ENCODE assay signal across 11 mouse cellular contexts in the genomic region with DNA sequence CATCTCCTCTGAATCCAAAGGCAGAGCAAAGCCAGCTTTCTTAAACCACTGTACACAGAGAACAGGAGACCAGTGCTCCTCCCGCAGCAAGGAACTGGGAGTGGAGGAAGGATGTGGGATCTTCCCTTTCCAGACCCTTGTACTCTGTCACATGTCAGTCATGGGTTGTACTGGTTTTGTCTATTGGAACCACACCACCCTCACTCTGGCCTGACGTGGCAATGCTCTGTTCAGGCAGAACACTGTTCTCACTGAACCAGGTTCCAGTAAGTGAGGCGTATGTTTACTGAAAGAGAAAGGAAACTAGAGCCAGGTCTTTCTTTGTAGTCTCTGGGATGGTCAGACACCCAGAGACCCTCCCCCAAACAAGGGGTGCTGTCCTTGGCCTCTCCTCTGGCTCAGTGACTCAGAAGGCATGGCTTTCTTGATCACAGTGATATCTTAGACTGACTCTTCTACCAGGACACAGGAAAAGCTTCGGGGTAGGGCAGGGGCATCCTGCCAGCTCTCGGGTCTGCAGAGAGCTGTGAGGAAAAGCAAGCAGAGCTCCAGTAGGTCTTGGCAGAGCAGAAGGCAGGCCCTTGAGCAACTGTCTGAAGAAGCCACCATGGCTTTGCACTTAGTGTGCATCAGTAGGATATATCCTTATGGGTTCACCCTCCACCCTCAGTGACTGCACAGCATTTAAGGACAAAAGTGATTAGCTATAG.
DNase-seq lines count a peak whose midpoint lies in the region; ATAC-seq and TF ChIP-seq lines count a peak whose summit lies in the region.
"Had no signal": no experiment of that assay in that cellular context is flagged by ENCODE, and none has a peak within 500 bp of the region (broad histone marks: within the 10 kb centered on the region; RNA-seq: fewer than 3 reads in every experiment).

No protein-coding gene starts in this region.

- DNase-seq in heart, adult 18-20 months, result peak; percentile 20 to 44
- DNase-seq in heart, postnatal 25 days (ENCODE audit: low spot score), result no peak
- peak; percentile 76 for DNase-seq in 416B (ENCODE audit: low read depth)
- DNase-seq in lung, embryonic 14.5 days, result peak; percentile 13
- no peak for DNase-seq in embryo, embryonic 10 days (ENCODE audit: low spot score)
- DNase-seq in left cerebral cortex, adult 18-20 months (ENCODE audit: low spot score in 2 of 2), result no peak
- no peak for DNase-seq in cerebellum, adult 18-20 months
- DNase-seq: right cerebral cortex, postnatal 14 days had no signal

- ATAC-seq in heart, embryonic 12.5 days (ENCODE audit: insufficient number of reproducible peaks, low FRiP score), result peak; percentile 45; the same call in 1 of the 2 replicates
- ATAC-seq in lung, embryonic 14.5 days (ENCODE audit: insufficient read depth), result no peak; the same call in 1 of the 2 replicates

- H3K4me2 ChIP-seq in heart, embryonic 12.5 days, result no peak overlapping the region
- H3K4me2 ChIP-seq in lung, embryonic 14.5 days, result no peak overlapping the region
- H3K4me2 ChIP-seq: neural tube, embryonic 13.5 days had no signal

- peaks cover 14% of the 10 kb centered on the region; the same call in 1 of the 2 replicates for H3K4me1 ChIP-seq in heart, embryonic 12.5 days (replicated peaks)
- peaks cover 8% of the 10 kb centered on the region for H3K4me1 ChIP-seq in lung, embryonic 14.5 days (ENCODE audit: insufficient read depth)
- H3K4me1 ChIP-seq: neural tube, embryonic 13.5 days had no signal

- H3K27me3 ChIP-seq in heart, embryonic 12.5 days (replicated peaks), result no peaks in the 10 kb centered on the region
- no peaks in the 10 kb centered on the region for H3K27me3 ChIP-seq in lung, embryonic 14.5 days (ENCODE audit: insufficient read depth, low read length)

- peak overlapping the region; percentile 25; the same call in 1 of the 2 replicates for H3K27ac ChIP-seq in heart, embryonic 12.5 days (ENCODE audit: poor library complexity, severe bottlenecking)
- H3K27ac ChIP-seq in lung, embryonic 14.5 days (ENCODE audit: low read depth), result no peak overlapping the region
- H3K27ac ChIP-seq: forebrain, embryonic 10.5 days; neural tube, embryonic 13.5 days had no signal

- intact Hi-C loops in heart, postnatal 25 days (cut with DNase I), result loop anchor here (2.0 to 10.0 kb wide), 2 partner anchors 146 to 354 kb away; no protein-coding TSS in a partner anchor

- 52% methylated on average over 5 of the region's 5 CpGs for WGBS in heart, embryonic 12.5 days
- 64% methylated on average over 5 of the region's 5 CpGs for WGBS in lung, embryonic 14.5 days

- no peaks in the 10 kb centered on the region for H3K36me3 ChIP-seq in heart, embryonic 12.5 days
- H3K36me3 ChIP-seq in lung, embryonic 14.5 days (ENCODE audit: insufficient read depth), result no peaks in the 10 kb centered on the region
- H3K36me3 ChIP-seq: forebrain, embryonic 10.5 days; neural tube, embryonic 13.5 days had no signal

- H3K9me3 ChIP-seq in heart, embryonic 12.5 days (replicated peaks), result no peaks in the 10 kb centered on the region
- no peaks in the 10 kb centered on the region for H3K9me3 ChIP-seq in lung, embryonic 14.5 days (ENCODE audit: low read depth, low read length)
- H3K9me3 ChIP-seq: forebrain, embryonic 10.5 days; neural tube, embryonic 13.5 days had no signal

- TF ChIP-seq CTCF in lung, embryonic 14.5 days (IDR thresholded peaks at IDR 0.05; ENCODE audit: low read depth), result no peak

- H3K4me3 ChIP-seq in heart, embryonic 12.5 days, result no peak overlapping the region
- no peak overlapping the region for H3K4me3 ChIP-seq in lung, embryonic 14.5 days (ENCODE audit: low read depth, low read length)
- H3K4me3 ChIP-seq: forebrain, embryonic 10.5 days; neural tube, embryonic 13.5 days had no signal

- no peak overlapping the region for H3K9ac ChIP-seq in heart, embryonic 12.5 days
- H3K9ac ChIP-seq in lung, embryonic 14.5 days, result no peak overlapping the region
- H3K9ac ChIP-seq: neural tube, embryonic 13.5 days had no signal

Comparison
In these comparisons a context has a peak if more than half of its experiments do, and no peak if none do; other contexts are left out.
1. DNase-seq: peak in heart, adult 18-20 months (2 of 2), 416B (single experiment) and lung, embryonic 14.5 days (single experiment); none in heart, postnatal 25 days (single experiment), embryo, embryonic 10 days (single experiment), left cerebral cortex, adult 18-20 months (0 of 2) and cerebellum, adult 18-20 months (0 of 2).